Mouse (Mus musculus): Measurements from ENCODE around the gene Idua.

DNA sequence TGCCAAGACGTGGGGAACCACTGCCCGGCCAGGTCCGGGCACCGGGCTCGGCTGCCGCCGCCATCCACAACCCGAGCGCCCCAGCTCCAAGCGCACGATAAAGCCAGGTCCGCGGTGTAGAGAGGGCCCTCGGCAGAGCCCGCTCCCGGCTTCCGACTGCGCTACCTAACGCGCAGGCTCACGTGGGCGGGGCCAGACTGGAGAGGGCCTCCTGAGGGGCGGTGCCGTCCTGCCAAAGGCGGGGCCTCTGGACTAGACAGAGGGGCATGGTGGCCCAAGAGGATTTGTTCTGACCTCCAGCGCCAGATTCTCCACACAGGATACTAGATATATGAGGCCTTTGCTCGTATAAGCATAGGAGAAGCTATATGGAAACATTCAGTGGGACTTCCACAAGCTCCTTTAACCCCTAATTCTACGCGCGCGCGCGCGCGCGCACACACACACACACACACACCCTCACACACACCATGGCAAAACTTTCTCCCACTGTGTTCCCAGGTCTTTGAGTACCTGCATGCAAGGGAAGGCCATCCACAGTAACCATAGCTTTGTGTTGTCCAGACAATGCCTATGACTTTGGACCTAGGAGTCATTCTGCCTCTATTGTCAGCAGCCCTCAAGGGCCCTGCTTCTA, 619 bp downstream of the Idua start:
- TF ChIP-seq GATA1 (IDR thresholded peaks at IDR 0.05; ENCODE audit: borderline replicate concordance, low read length) (no peak), CTCF (IDR thresholded peaks at IDR 0.05; ENCODE audit: low read depth, low read length) (no peak), TAL1 (conservative IDR thresholded peaks at IDR 0.05; ENCODE audit: low read depth, low read length) (no peak), POLR2AphosphoS5 (IDR thresholded peaks at IDR 0.05; ENCODE audit: insufficient replicate concordance, low read depth, low read length) (no peak)

All from G1E (cell line).